Mouse (Mus musculus): ENCODE results near the gene Fli1. TPM values are rescaled to one million over a fixed set of nuclear protein-coding genes. Genes with fewer than 3 reads are reported as not detected.

The Fli1 gene
- total and polyA plus RNA-seq, 3 experiments = 13.8 to 171 (median 24.3) TPM

DNA sequence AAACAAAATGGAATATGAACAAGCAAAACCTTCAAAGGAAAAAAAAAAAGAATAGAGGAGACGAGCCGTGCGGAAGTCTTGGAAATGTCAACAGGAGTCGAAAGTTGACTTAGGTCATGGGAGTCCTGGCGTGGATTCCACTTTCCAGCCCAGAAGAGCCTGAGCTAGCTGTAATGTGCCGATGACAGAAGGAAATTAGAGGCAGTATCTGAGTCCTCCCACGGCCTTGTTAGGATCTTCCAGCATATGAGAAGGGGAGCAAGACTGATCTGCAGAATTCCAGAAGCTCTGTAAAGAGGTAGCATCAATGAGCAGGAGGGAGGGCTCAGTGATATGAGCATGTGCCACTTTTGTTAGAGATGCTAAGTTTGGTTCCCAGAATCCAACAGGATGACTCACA lies 166.6 kb downstream of the Fli1 start:
- Histone ChIP-seq H3K27ac (ENCODE audit: control insufficient read depth, low read depth, low read length) (no peak overlapping the region), H3K4me1 (ENCODE audit: control insufficient read depth in 1 of 2, insufficient read depth in 2 of 2, low read length in 2 of 2) (no peaks in the 10 kb centered on the region), H3K36me3 (ENCODE audit: control insufficient read depth in 1 of 2, insufficient read depth in 2 of 2, low read length in 2 of 2) (no peaks in the 10 kb centered on the region), H3K9me3 (replicated peaks; ENCODE audit: insufficient read depth, low read length) (no peaks in the 10 kb centered on the region), H3K27me3 (ENCODE audit: control insufficient read depth in 1 of 2, insufficient read depth in 2 of 2, low read length in 2 of 2) (peaks cover 0 to under 1% of the 10 kb centered on the region in 2 experiments), H3K9ac (ENCODE audit: control insufficient read depth, low read depth, low read length, poor library complexity, severe bottlenecking) (no peak overlapping the region), H3K4me3 (ENCODE audit: control insufficient read depth in 1 of 2, insufficient read depth in 1 of 2, low read depth in 2 of 2, low read length in 2 of 2) (no peak overlapping the region), H3K79me2 (ENCODE audit: control insufficient read depth, insufficient read depth, low read length, poor library complexity) (no peaks in the 10 kb centered on the region)
- no peak for DNase-seq (ENCODE audit: low read depth, low spot score)
- TF ChIP-seq UBTF (IDR thresholded peaks at IDR 0.05; ENCODE audit: borderline replicate concordance, insufficient read depth, low read depth, low read length) = no peak
- TF ChIP-seq POLR2AphosphoS2 (IDR thresholded peaks at IDR 0.05; ENCODE audit: low read length) = no peak

DNA sequence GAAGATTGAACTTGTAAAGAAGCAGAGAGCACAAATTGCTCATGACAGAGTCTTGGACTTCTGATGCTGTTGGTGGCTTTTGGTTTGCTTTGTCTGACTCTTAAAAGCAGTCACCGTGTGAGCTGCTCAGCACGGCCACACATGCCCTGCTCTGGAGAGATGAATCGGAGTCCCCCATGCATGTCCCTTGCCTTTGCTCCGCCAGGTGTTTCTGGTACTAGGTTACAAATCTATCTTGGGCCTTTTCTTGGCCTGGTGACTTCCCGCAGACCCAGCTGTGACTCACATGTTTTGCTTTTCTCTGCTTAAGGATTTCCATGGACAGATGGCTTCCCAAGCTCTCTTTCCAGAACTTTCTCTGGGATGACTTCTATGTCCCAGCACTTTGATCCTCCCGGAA lies 169.0 kb downstream of the Fli1 start:
- Histone ChIP-seq H3K4me3 (ENCODE audit: control insufficient read depth in 1 of 2, insufficient read depth in 1 of 2, low read depth in 2 of 2, low read length in 2 of 2) (no peak overlapping the region), H3K36me3 (ENCODE audit: control insufficient read depth in 1 of 2, insufficient read depth in 2 of 2, low read length in 2 of 2) (no peaks in the 10 kb centered on the region), H3K4me1 (ENCODE audit: control insufficient read depth in 1 of 2, insufficient read depth in 2 of 2, low read length in 2 of 2) (no peaks in the 10 kb centered on the region), H3K9ac (ENCODE audit: control insufficient read depth, low read depth, low read length, poor library complexity, severe bottlenecking) (no peak overlapping the region), H3K27ac (ENCODE audit: control insufficient read depth, low read depth, low read length) (no peak overlapping the region), H3K27me3 (ENCODE audit: control insufficient read depth in 1 of 2, insufficient read depth in 2 of 2, low read length in 2 of 2) (no peaks in the 10 kb centered on the region; a peak in 2 of 4 replicates), H3K9me3 (replicated peaks; ENCODE audit: insufficient read depth, low read length) (no peaks in the 10 kb centered on the region), H3K79me2 (ENCODE audit: control insufficient read depth, insufficient read depth, low read length, poor library complexity) (no peaks in the 10 kb centered on the region)
- TF ChIP-seq MXI1 (IDR thresholded peaks at IDR 0.05; ENCODE audit: low read depth, low read length) = no peak
- no peak for TF ChIP-seq CHD2 (IDR thresholded peaks at IDR 0.05; ENCODE audit: low read length)
- DNase-seq (ENCODE audit: low read depth, low spot score) = no peak

Other genes starting within 250 kb of the Fli1 start
- gene Kcnj5, start 198.5 kb downstream of the Fli1 start, total RNA-seq (2012; rRNA removed) = not detected in 2 replicates
- not detected for gene Kcnj5, start 198.5 kb downstream of the Fli1 start, polyA plus RNA-seq (2012; ENCODE audit: insufficient read depth in 1 of 2, insufficient read length in 2 of 2, low read depth in 1 of 2, low replicate concordance in 2 of 2, missing spikeins in 1 of 2)
- not detected in 2 replicates for gene Kcnj1, start 170.4 kb downstream of the Fli1 start, total RNA-seq (2012; rRNA removed)
- gene Kcnj1, start 170.4 kb downstream of the Fli1 start, polyA plus RNA-seq (2012; ENCODE audit: insufficient read depth in 1 of 2, insufficient read length in 2 of 2, low read depth in 1 of 2, low replicate concordance in 2 of 2, missing spikeins in 1 of 2) = not detected
- 0.19 and 0.59 TPM in 2 replicates for gene Ets1, start 93.4 kb upstream of the Fli1 start, total RNA-seq (2012; rRNA removed)
- gene Ets1, start 93.4 kb upstream of the Fli1 start, polyA plus RNA-seq (2012; ENCODE audit: insufficient read depth in 1 of 2, insufficient read length in 2 of 2, low read depth in 1 of 2, low replicate concordance in 2 of 2, missing spikeins in 1 of 2) = under 1 TPM in 1 of 2 experiments, not detected in 1; 0.10 TPM